Mouse (Mus musculus): ENCODE data around the gene Wdtc1. TPM values are rescaled to one million over a fixed set of nuclear protein-coding genes. Genes with fewer than 3 reads are reported as not detected.
A peak's percentile ranks its signal among the peaks of the same experiment; 100 is the strongest.

Wdtc1 gene
- polyA plus RNA-seq (2014; fragmentation: Nextera tagmentation; extraction: Ambion mirVana) = 14.0 and 14.5 TPM in 2 replicates

- ATAC-seq (replicated peaks; ENCODE audit: low FRiP score) (peak; percentile 49), DNase-seq (ENCODE audit: low spot score) (no peak)
- Histone ChIP-seq H3K27ac (ENCODE audit: low read depth, low read length) (no peak within 1 kb of the TSS), H3K27me3 (replicated peaks; ENCODE audit: control insufficient read depth, insufficient read depth, low read length) (no peaks in the 10 kb centered on the region), H3K4me3 (ENCODE audit: low read depth, low read length) (no peak within 1 kb of the TSS), H3K4me1 (replicated peaks; ENCODE audit: control insufficient read depth, insufficient read depth, low read length) (0 out of 2 replicates have a peak, but pooled peaks cover 2% of the 10 kb centered on the region), H3K4me2 (peak within 1 kb of the TSS; percentile 38), H3K36me3 (ENCODE audit: control insufficient read depth, insufficient read depth, low read length) (no peaks in the 10 kb centered on the region), H3K9ac (ENCODE audit: low read depth, low read length) (no peak within 1 kb of the TSS), H3K9me3 (ENCODE audit: control insufficient read depth, low read length) (no peaks in the 10 kb centered on the region)
- 75% methylated on average over 23 of the region's 23 CpGs for WGBS
Observed at GRCm38 (mm10) chr4:133353367-133354365, at the start of gene Wdtc1. Gene Wdtc1 (minus strand): TSS chr4:133353481.

- H3K36me3 ChIP-seq (ENCODE audit: control insufficient read depth, insufficient read depth, low read length) = peaks cover 3% of the 10 kb centered on the region; the same call in 1 of the 2 replicates
- no peaks in the 10 kb centered on the region for H3K9me3 ChIP-seq (ENCODE audit: control insufficient read depth, low read length)
- H3K4me1 ChIP-seq (replicated peaks; ENCODE audit: control insufficient read depth, insufficient read depth, low read length) = peaks cover 45% of the 10 kb centered on the region
- peak overlapping the region; percentile 11; the same call in 1 of the 2 replicates for H3K4me2 ChIP-seq
- WGBS = 27% methylated on average over 13 of the region's 13 CpGs
- no peak for DNase-seq (ENCODE audit: low spot score)
- H3K27me3 ChIP-seq (replicated peaks; ENCODE audit: control insufficient read depth, insufficient read depth, low read length) = no peaks in the 10 kb centered on the region
- H3K4me3 ChIP-seq (ENCODE audit: low read depth, low read length) = no peak overlapping the region
- peak overlapping the region; percentile 43; the same call in 1 of the 2 replicates for H3K27ac ChIP-seq (ENCODE audit: low read depth, low read length)
- peak; percentile 74 for ATAC-seq (replicated peaks; ENCODE audit: low FRiP score)
- H3K9ac ChIP-seq (ENCODE audit: low read depth, low read length) = no peak overlapping the region
Observed at GRCm38 (mm10) chr4:133402011-133402410, 48.7 kb upstream of the Wdtc1 start.

GRCm38 (mm10) chr4:133400098-133400497 lies 46.8 kb upstream of the Wdtc1 start:
- Histone ChIP-seq H3K27me3 (replicated peaks; ENCODE audit: control insufficient read depth, insufficient read depth, low read length) (no peaks in the 10 kb centered on the region), H3K36me3 (ENCODE audit: control insufficient read depth, insufficient read depth, low read length) (no peaks in the 10 kb centered on the region), H3K27ac (ENCODE audit: low read depth, low read length) (no peak overlapping the region), H3K4me2 (no peak overlapping the region), H3K4me3 (ENCODE audit: low read depth, low read length) (no peak overlapping the region), H3K9ac (ENCODE audit: low read depth, low read length) (no peak overlapping the region), H3K9me3 (ENCODE audit: control insufficient read depth, low read length) (no peaks in the 10 kb centered on the region), H3K4me1 (replicated peaks; ENCODE audit: control insufficient read depth, insufficient read depth, low read length) (peaks cover 62% of the 10 kb centered on the region)
- DNase-seq (ENCODE audit: low spot score) (no peak), ATAC-seq (replicated peaks; ENCODE audit: low FRiP score) (no peak)
- WGBS = 68% methylated on average over 7 of the region's 7 CpGs

GRCm38 (mm10) chr4:133399509-133399908 lies 46.2 kb upstream of the Wdtc1 start:
- ATAC-seq (replicated peaks; ENCODE audit: low FRiP score) (no peak), DNase-seq (ENCODE audit: low spot score) (no peak)
- Histone ChIP-seq H3K9me3 (ENCODE audit: control insufficient read depth, low read length) (no peaks in the 10 kb centered on the region), H3K27ac (ENCODE audit: low read depth, low read length) (0 out of 2 replicates have a peak overlapping the region, but pooled peaks have one; percentile 8), H3K4me1 (replicated peaks; ENCODE audit: control insufficient read depth, insufficient read depth, low read length) (peaks cover 68% of the 10 kb centered on the region), H3K4me3 (ENCODE audit: low read depth, low read length) (no peak overlapping the region), H3K9ac (ENCODE audit: low read depth, low read length) (no peak overlapping the region), H3K27me3 (replicated peaks; ENCODE audit: control insufficient read depth, insufficient read depth, low read length) (no peaks in the 10 kb centered on the region), H3K36me3 (ENCODE audit: control insufficient read depth, insufficient read depth, low read length) (no peaks in the 10 kb centered on the region), H3K4me2 (no peak overlapping the region)
- WGBS = 89% methylated on average over 6 of the region's 6 CpGs

- Histone ChIP-seq H3K4me2 (no peak overlapping the region), H3K36me3 (ENCODE audit: control insufficient read depth, insufficient read depth, low read length) (no peaks in the 10 kb centered on the region), H3K27me3 (replicated peaks; ENCODE audit: control insufficient read depth, insufficient read depth, low read length) (no peaks in the 10 kb centered on the region), H3K4me1 (replicated peaks; ENCODE audit: control insufficient read depth, insufficient read depth, low read length) (peaks cover 74% of the 10 kb centered on the region), H3K9ac (ENCODE audit: low read depth, low read length) (no peak overlapping the region), H3K27ac (ENCODE audit: low read depth, low read length) (no peak overlapping the region), H3K9me3 (ENCODE audit: control insufficient read depth, low read length) (no peaks in the 10 kb centered on the region), H3K4me3 (ENCODE audit: low read depth, low read length) (no peak overlapping the region)
- 73% methylated on average over 5 of the region's 5 CpGs for WGBS
- ATAC-seq (replicated peaks; ENCODE audit: low FRiP score) (no peak), DNase-seq (ENCODE audit: low spot score) (no peak)
Observed at GRCm38 (mm10) chr4:133398619-133399018, 45.3 kb upstream of the Wdtc1 start.

- no peak for ATAC-seq (replicated peaks; ENCODE audit: low FRiP score)
- 0 out of 2 replicates have a peak overlapping the region, but pooled peaks have one; percentile 14 for H3K27ac ChIP-seq (ENCODE audit: low read depth, low read length)
- no peaks in the 10 kb centered on the region for H3K9me3 ChIP-seq (ENCODE audit: control insufficient read depth, low read length)
- peaks cover 74% of the 10 kb centered on the region for H3K4me1 ChIP-seq (replicated peaks; ENCODE audit: control insufficient read depth, insufficient read depth, low read length)
- no peak overlapping the region for H3K4me2 ChIP-seq
- 81% methylated on average over 8 of the region's 8 CpGs for WGBS
- no peak overlapping the region for H3K9ac ChIP-seq (ENCODE audit: low read depth, low read length)
- no peak overlapping the region for H3K4me3 ChIP-seq (ENCODE audit: low read depth, low read length)
- H3K36me3 ChIP-seq (ENCODE audit: control insufficient read depth, insufficient read depth, low read length) = no peaks in the 10 kb centered on the region
- H3K27me3 ChIP-seq (replicated peaks; ENCODE audit: control insufficient read depth, insufficient read depth, low read length) = no peaks in the 10 kb centered on the region
- DNase-seq (ENCODE audit: low spot score) = no peak
Observed at GRCm38 (mm10) chr4:133397961-133398360, 44.7 kb upstream of the Wdtc1 start.

- H3K4me3 ChIP-seq (ENCODE audit: low read depth, low read length) = no peak overlapping the region
- H3K9me3 ChIP-seq (ENCODE audit: control insufficient read depth, low read length) = no peaks in the 10 kb centered on the region
- DNase-seq (ENCODE audit: low spot score) = no peak
- H3K27me3 ChIP-seq (replicated peaks; ENCODE audit: control insufficient read depth, insufficient read depth, low read length) = no peaks in the 10 kb centered on the region
- no peak for ATAC-seq (replicated peaks; ENCODE audit: low FRiP score)
- WGBS = 56% methylated on average over 5 of the region's 5 CpGs
- H3K9ac ChIP-seq (ENCODE audit: low read depth, low read length) = no peak overlapping the region
- H3K36me3 ChIP-seq (ENCODE audit: control insufficient read depth, insufficient read depth, low read length) = no peaks in the 10 kb centered on the region
- H3K4me1 ChIP-seq (replicated peaks; ENCODE audit: control insufficient read depth, insufficient read depth, low read length) = peaks cover 71% of the 10 kb centered on the region
- no peak overlapping the region for H3K4me2 ChIP-seq
- H3K27ac ChIP-seq (ENCODE audit: low read depth, low read length) = peak overlapping the region; percentile 14; the same call in 1 of the 2 replicates
Observed at GRCm38 (mm10) chr4:133397299-133397698, 44.0 kb upstream of the Wdtc1 start.

- ATAC-seq (replicated peaks; ENCODE audit: low FRiP score) = no peak
- H3K9ac ChIP-seq (ENCODE audit: low read depth, low read length) = 0 out of 2 replicates have a peak overlapping the region, but pooled peaks have one; percentile 1
- 64% methylated on average over 2 of the region's 2 CpGs for WGBS
- no peaks in the 10 kb centered on the region for H3K36me3 ChIP-seq (ENCODE audit: control insufficient read depth, insufficient read depth, low read length)
- H3K4me3 ChIP-seq (ENCODE audit: low read depth, low read length) = no peak overlapping the region
- no peaks in the 10 kb centered on the region for H3K9me3 ChIP-seq (ENCODE audit: control insufficient read depth, low read length)
- no peak overlapping the region for H3K4me2 ChIP-seq
- H3K4me1 ChIP-seq (replicated peaks; ENCODE audit: control insufficient read depth, insufficient read depth, low read length) = peaks cover 69% of the 10 kb centered on the region
- no peaks in the 10 kb centered on the region for H3K27me3 ChIP-seq (replicated peaks; ENCODE audit: control insufficient read depth, insufficient read depth, low read length)
- no peak overlapping the region for H3K27ac ChIP-seq (ENCODE audit: low read depth, low read length)
- DNase-seq (ENCODE audit: low spot score) = no peak
Observed at GRCm38 (mm10) chr4:133396079-133396478, 42.8 kb upstream of the Wdtc1 start.
